Mouse (Mus musculus): Measurements from ENCODE around the gene Hal. TPM values are rescaled to one million over a fixed set of nuclear protein-coding genes. Genes with fewer than 3 reads are reported as not detected.
A peak's percentile ranks its signal among the peaks of the same experiment; 100 is the strongest.

Hal gene
- polyA plus RNA-seq, 1 experiment from 2014 or later, result 3.4 TPM

DNA sequence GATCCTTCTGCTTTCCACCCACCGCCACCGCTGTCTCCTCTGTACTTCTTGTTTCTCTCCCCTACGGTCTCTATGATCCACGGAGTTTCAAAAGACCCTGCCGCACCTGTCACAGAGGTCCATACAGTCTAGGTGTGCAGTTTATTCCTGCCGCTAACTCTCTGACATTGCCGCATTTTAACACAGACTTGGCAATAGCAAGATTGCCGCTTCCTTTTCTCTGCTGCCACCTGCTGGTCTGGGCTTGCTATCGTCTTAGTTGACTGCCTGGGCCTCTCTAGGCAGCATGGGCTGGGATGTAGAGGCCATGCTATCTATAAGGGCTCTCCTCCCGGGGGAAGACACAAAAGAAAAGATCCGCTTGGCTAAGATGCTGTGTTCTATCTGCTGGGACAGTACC lies 17.2 kb upstream of the Hal start:
- no peak overlapping the region for H3K9ac ChIP-seq
- no peaks in the 10 kb centered on the region for H3K9me3 ChIP-seq (replicated peaks)
- no peak overlapping the region for H3K4me2 ChIP-seq (replicated peaks)
- H3K27ac ChIP-seq (replicated peaks), result no peak overlapping the region
- no peaks in the 10 kb centered on the region for H3K4me1 ChIP-seq
- H3K27me3 ChIP-seq, result no peaks in the 10 kb centered on the region
- 48% methylated on average over 11 of the region's 11 CpGs for WGBS
- ATAC-seq (ENCODE audit: insufficient number of reproducible peaks, low FRiP score, low TSS enrichment, low read depth), result no peak
- no peak overlapping the region for H3K4me3 ChIP-seq (replicated peaks)
- peaks cover 85% of the 10 kb centered on the region for H3K36me3 ChIP-seq

DNA sequence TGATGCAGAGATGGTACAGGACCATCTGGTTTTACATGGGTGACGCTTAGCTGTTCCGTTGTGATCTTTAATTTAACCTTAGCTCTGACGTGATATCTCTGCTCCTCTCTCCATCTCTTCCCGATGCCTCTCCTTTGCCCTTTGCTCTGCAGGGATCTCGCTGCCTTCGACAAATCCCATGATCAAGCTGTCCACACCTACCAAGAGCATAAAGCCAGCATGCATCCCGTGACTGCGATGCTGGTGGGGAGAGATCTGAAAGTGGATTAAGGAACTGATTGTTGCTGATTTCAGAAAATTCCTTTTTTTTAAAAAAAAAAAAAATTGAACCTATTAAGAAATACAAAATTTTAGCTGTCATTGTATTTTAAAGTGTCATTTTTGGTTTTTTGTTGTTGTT lies 4.1 kb upstream of the Hal start:
- ATAC-seq (ENCODE audit: insufficient number of reproducible peaks, low FRiP score, low TSS enrichment, low read depth), result no peak
- H3K27ac ChIP-seq (replicated peaks), result no peak overlapping the region
- H3K9me3 ChIP-seq (replicated peaks), result no peaks in the 10 kb centered on the region
- H3K4me1 ChIP-seq, result no peaks in the 10 kb centered on the region
- no peak overlapping the region for H3K9ac ChIP-seq
- H3K4me3 ChIP-seq (replicated peaks), result no peak overlapping the region
- H3K4me2 ChIP-seq (replicated peaks), result no peak overlapping the region
- WGBS, result 90% methylated on average over 8 of the region's 8 CpGs
- H3K36me3 ChIP-seq, result peaks cover 54% of the 10 kb centered on the region
- no peaks in the 10 kb centered on the region for H3K27me3 ChIP-seq

DNA sequence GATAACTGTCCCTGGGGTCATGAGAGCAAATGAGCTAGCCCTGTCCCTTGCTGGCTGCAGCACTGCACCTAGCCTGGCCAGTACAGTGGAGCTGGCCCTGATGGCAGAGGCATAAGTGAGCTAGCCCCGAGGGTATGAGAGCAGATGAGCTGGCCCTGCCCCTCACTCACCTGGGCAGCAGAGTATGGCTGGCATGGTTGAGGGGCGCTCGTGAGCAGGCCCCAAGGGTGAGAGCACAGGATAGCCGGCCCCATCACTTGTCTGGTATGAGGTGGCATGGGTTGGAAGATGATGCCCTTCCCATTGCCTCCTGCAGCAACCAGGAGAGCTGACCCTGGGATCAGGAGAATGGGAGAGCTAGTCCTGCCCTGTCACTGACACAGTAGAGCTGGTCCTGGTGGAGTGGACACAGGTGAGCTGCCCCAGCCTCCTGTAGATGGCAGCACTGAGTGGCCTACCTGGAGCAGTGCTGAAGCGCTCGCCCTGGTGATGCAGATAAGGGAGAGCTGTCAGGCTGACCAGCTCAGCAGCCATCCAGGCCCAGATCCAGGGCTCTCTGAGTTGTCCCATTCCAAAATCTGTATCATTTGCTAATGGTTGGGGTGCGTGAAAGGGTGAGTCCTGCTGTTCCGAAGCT lies 3.4 kb upstream of the Hal start:
- WGBS, result 80% methylated on average over 8 of the region's 8 CpGs
- Histone ChIP-seq H3K27me3 (no peaks in the 10 kb centered on the region), H3K4me1 (no peaks in the 10 kb centered on the region), H3K4me3 (replicated peaks) (no peak overlapping the region), H3K9ac (no peak overlapping the region), H3K27ac (replicated peaks) (no peak overlapping the region), H3K4me2 (replicated peaks) (no peak overlapping the region), H3K36me3 (peaks cover 47% of the 10 kb centered on the region), H3K9me3 (replicated peaks) (no peaks in the 10 kb centered on the region)
- 0 out of 2 replicates have a peak, but pooled peaks have one; percentile 31 for ATAC-seq (ENCODE audit: insufficient number of reproducible peaks, low FRiP score, low TSS enrichment, low read depth)

DNA sequence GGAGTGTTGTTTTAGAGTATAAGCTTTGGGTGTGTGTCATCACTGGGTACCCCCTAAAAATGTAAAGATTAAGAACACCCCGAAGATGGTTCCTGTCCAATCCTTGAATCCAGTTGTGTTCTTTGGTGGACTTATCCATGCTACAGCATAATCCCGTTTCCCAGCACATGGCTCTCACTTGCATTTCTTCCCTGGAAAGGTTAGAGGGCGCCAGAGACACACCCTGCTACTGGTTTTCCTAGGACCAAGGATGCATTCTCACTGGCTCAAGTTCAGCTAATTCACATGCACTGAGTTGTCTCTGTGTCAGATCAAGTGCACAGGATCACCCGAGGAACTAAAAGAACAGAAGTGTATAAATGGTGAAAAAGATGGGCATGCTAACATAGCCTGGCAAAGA lies 1.9 kb upstream of the Hal start:
- no peak for ATAC-seq (ENCODE audit: insufficient number of reproducible peaks, low FRiP score, low TSS enrichment, low read depth)
- no peak overlapping the region for H3K4me2 ChIP-seq (replicated peaks)

DNA sequence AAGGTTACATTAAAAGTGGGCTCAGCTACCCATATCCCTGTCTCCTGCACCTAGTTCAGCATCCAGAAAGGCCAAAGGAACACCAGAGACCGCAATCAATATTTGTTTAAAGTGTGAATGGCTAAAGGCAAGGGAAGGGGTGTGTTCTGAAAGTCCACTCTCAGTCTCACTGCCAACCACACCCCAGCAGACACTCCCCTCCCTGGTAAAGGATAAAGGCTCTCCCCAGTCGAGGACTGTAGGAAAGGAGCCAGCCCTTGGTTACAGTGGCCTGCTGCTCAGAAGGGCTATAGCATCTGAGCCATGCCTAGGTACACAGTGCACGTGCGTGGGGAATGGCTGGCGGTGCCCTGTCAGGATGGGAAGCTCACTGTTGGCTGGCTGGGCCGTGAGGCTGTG lies 259 bp downstream of the Hal start:
- H3K4me3 ChIP-seq (replicated peaks), result no peak overlapping the region
- H3K27ac ChIP-seq (replicated peaks), result no peak overlapping the region
- no peaks in the 10 kb centered on the region for H3K4me1 ChIP-seq
- no peak overlapping the region for H3K9ac ChIP-seq
- 73% methylated on average over 6 of the region's 6 CpGs for WGBS
- H3K4me2 ChIP-seq (replicated peaks), result no peak overlapping the region
- H3K9me3 ChIP-seq (replicated peaks), result no peaks in the 10 kb centered on the region
- no peaks in the 10 kb centered on the region for H3K27me3 ChIP-seq
- H3K36me3 ChIP-seq, result peaks cover 13% of the 10 kb centered on the region; the same call in 1 of the 2 replicates
- no peak for ATAC-seq (ENCODE audit: insufficient number of reproducible peaks, low FRiP score, low TSS enrichment, low read depth)

More for the DNA sequence above, 1.9 kb upstream of the Hal start:
- Histone ChIP-seq H3K9me3 (replicated peaks) (no peaks in the 10 kb centered on the region), H3K27ac (replicated peaks) (no peak overlapping the region), H3K9ac (no peak overlapping the region), H3K4me1 (no peaks in the 10 kb centered on the region), H3K4me3 (replicated peaks) (no peak overlapping the region), H3K27me3 (no peaks in the 10 kb centered on the region), H3K36me3 (peaks cover 33% of the 10 kb centered on the region)
- WGBS, result 25% methylated on average over 4 of the region's 4 CpGs

DNA sequence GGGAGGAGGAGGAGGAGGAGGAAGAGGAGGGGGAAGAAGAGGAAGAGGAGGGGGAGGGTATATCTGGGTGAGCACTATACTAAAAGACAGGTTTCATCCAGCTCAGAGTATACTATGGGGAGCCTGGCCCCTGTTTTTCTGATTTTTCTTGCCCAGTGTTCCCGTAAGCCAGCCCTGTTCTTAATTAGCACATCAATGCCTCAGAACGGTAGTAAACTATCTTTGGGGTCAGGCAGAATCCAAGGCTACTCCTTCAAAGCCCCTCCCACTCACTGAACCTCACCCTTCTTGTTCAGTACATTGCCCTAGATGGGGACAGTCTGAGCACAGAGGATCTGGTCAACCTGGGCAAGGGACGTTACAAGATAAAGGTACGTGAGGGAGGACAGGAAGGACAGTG lies 1.9 kb downstream of the Hal start:
- Histone ChIP-seq H3K4me3 (replicated peaks) (no peak overlapping the region), H3K36me3 (0 out of 2 replicates have a peak, but pooled peaks cover 3% of the 10 kb centered on the region), H3K27ac (replicated peaks) (no peak overlapping the region), H3K27me3 (no peaks in the 10 kb centered on the region), H3K9me3 (replicated peaks) (no peaks in the 10 kb centered on the region), H3K9ac (no peak overlapping the region), H3K4me1 (no peaks in the 10 kb centered on the region), H3K4me2 (replicated peaks) (no peak overlapping the region)
- 44% methylated on average over 4 of the region's 4 CpGs for WGBS
- no peak for ATAC-seq (ENCODE audit: insufficient number of reproducible peaks, low FRiP score, low TSS enrichment, low read depth)

DNA sequence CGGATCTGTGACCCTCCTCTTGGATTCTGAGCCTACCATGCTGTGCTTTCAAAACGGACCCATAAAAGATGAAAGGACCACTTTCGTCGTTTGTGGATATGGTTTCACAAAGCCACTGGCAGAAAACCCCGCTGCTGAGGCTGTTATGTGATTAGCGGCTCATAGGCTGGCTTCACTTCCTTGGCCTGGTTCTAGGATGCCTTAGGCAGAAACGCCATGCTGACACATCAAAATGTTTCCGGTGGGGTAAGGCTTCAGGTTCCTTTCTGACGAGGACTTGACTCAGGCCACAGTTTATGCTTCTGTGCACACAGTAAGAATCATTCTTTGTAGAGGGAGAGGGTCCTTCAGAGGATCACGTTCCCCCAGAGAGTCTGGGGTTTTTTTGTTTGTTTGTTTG lies 12.3 kb downstream of the Hal start:
- H3K27me3 ChIP-seq, result no peaks in the 10 kb centered on the region
- no peak overlapping the region for H3K9ac ChIP-seq
- 11% methylated on average over 10 of the region's 10 CpGs for WGBS
- peak overlapping the region; percentile 15; the same call in 1 of the 2 replicates for H3K4me2 ChIP-seq (replicated peaks)
- H3K27ac ChIP-seq (replicated peaks), result no peak overlapping the region
- no peaks in the 10 kb centered on the region for H3K9me3 ChIP-seq (replicated peaks)
- no peaks in the 10 kb centered on the region; the same call in 1 of the 2 replicates for H3K4me1 ChIP-seq
- no peak overlapping the region for H3K4me3 ChIP-seq (replicated peaks)
- 0 out of 2 replicates have a peak, but pooled peaks have one; percentile 29 for ATAC-seq (ENCODE audit: insufficient number of reproducible peaks, low FRiP score, low TSS enrichment, low read depth)
- no peaks in the 10 kb centered on the region for H3K36me3 ChIP-seq

DNA sequence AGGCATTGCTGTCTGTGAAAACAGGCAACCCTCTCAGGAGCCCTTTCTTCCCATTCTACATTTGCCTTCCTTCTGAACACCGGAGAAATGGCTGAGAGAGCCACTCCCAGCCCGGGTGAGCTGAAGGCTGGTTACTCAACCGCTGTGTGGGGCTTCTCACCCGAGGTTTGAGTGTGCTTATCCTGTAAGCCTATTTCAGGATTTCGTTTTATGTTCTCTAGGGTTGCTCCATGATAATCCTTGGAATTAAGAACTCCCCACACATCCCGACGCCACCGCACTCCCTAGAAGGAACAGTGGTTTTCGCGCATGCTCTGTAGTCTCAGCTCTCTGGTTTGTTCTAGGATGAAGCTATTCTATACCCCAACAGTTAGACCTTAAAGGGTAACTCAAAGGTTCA lies 12.8 kb downstream of the Hal start:
- Histone ChIP-seq H3K27me3 (no peaks in the 10 kb centered on the region), H3K36me3 (no peaks in the 10 kb centered on the region), H3K4me3 (replicated peaks) (no peak overlapping the region), H3K9ac (no peak overlapping the region), H3K27ac (replicated peaks) (no peak overlapping the region), H3K9me3 (replicated peaks) (no peaks in the 10 kb centered on the region), H3K4me1 (no peaks in the 10 kb centered on the region; the same call in 1 of the 2 replicates), H3K4me2 (replicated peaks) (peak overlapping the region; percentile 15; the same call in 1 of the 2 replicates)
- ATAC-seq (ENCODE audit: insufficient number of reproducible peaks, low FRiP score, low TSS enrichment, low read depth), result no peak
- WGBS, result 64% methylated on average over 10 of the region's 10 CpGs

DNA sequence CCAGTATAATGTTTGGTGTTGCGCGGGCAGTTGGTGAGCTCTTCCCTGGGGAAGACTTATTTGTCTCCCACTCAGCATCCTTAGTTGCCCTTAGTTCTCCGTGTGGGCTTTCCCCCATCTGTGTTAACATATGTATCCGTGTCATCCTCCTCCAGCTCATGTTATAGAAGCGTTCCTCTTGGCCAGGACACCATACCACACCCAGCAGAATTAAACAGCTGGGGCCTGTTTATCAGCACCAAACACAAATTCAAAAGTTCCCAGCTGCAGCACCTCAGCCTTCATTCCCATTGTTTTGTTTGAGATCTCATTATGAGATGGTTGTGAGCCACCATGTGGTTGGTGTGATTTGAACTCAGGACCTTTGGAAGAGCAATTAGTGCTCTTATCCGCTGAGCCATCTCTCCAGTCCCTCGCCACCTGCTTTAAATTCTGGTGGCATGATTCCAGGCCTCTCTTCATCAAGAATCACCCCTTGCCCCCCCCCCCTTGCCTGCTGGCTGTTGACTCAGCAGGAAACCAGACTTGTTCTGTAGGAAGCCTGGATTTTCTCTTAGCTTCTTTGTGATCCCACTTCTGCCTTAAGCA lies 19.9 kb downstream of the Hal start:
- no peak overlapping the region for H3K9ac ChIP-seq
- H3K27ac ChIP-seq (replicated peaks), result no peak overlapping the region
- no peaks in the 10 kb centered on the region for H3K36me3 ChIP-seq
- H3K9me3 ChIP-seq (replicated peaks), result no peaks in the 10 kb centered on the region
- H3K4me3 ChIP-seq (replicated peaks), result no peak overlapping the region
- no peak overlapping the region for H3K4me2 ChIP-seq (replicated peaks)
- H3K4me1 ChIP-seq, result 0 out of 2 replicates have a peak, but pooled peaks cover 6% of the 10 kb centered on the region
- H3K27me3 ChIP-seq, result no peaks in the 10 kb centered on the region
- no peak for ATAC-seq (ENCODE audit: insufficient number of reproducible peaks, low FRiP score, low TSS enrichment, low read depth)
- 59% methylated on average over 7 of the region's 7 CpGs for WGBS

DNA sequence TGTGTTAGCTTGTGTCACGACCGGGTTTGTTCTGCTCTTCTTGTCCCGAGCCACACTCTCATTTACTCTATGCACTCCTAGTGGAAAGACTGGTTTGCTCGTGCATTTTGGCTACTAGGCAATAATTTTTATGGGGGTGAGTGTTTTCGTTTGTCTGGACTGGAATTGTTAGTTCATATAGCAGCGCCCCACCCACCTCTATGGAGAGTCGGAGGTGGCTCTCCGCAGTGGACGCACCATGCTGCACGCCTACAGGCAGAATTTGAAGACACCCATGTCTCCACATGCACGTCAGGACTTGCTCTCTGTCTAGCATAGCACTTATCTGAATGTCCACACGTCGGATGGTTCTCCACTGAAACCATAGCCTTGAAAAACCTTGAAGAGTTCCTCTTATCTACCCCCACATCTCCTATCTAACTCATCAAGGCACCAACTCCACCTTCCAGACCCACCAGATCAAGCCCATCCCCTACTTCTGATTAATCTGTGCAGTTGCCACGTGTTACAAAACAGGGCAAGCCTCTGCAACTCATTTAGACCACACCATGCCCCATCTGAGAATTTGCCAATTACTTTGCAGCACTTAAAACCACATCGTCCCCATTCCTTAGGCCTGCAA lies 21.1 kb downstream of the Hal start:
- no peak; the same call in 1 of the 2 replicates for ATAC-seq (ENCODE audit: insufficient number of reproducible peaks, low FRiP score, low TSS enrichment, low read depth)
- no peak overlapping the region for H3K4me3 ChIP-seq (replicated peaks)
- 0 out of 2 replicates have a peak, but pooled peaks cover 6% of the 10 kb centered on the region for H3K4me1 ChIP-seq
- no peaks in the 10 kb centered on the region for H3K36me3 ChIP-seq
- H3K9ac ChIP-seq, result no peak overlapping the region
- 67% methylated on average over 15 of the region's 15 CpGs for WGBS
- no peaks in the 10 kb centered on the region for H3K9me3 ChIP-seq (replicated peaks)
- H3K27me3 ChIP-seq, result no peaks in the 10 kb centered on the region
- no peak overlapping the region for H3K4me2 ChIP-seq (replicated peaks)
- no peak overlapping the region for H3K27ac ChIP-seq (replicated peaks)

DNA sequence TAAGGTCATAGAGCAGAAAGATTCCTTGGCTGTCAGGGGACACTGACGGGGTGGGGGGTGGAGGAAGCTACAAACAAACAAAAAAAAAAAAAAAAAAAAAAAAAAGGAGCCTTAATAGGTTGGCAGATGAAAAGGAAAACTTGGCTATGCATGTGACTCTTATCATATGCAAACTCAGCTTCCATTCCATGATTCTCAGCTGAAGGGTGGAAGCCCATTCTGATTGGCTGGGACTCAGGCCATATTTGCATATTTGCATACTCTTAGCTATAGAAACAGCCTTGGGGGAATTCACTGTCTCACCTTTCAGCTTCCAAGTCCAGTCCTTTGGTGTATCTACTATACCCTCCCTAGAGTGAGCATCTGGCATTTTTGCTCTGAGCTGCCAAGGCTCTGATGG lies 26.9 kb downstream of the Hal start:
- Histone ChIP-seq H3K27me3 (no peaks in the 10 kb centered on the region), H3K4me3 (replicated peaks) (no peak overlapping the region), H3K36me3 (no peaks in the 10 kb centered on the region), H3K9me3 (replicated peaks) (no peaks in the 10 kb centered on the region), H3K27ac (replicated peaks) (no peak overlapping the region), H3K4me2 (replicated peaks) (no peak overlapping the region), H3K9ac (no peak overlapping the region), H3K4me1 (no peaks in the 10 kb centered on the region)
- 24% methylated on average over 1 of the region's 1 CpGs for WGBS
- ATAC-seq (ENCODE audit: insufficient number of reproducible peaks, low FRiP score, low TSS enrichment, low read depth), result no peak

Data from embryonic facial prominence, embryonic 15.5 days (tissue).